Mouse (Mus musculus) layer of hippocampus, adult 9-10 months (tissue): ENCODE data around the gene Fzd7.

ENCODE experiments used
- DNase-seq: peaks from one replicate; pipeline ENCODE4 v3.0.0; 2022; ENCODE audit warnings: low spot score

Gene Fzd7

GRCm38 (mm10) chr1:59502355-59502754, 20.1 kb downstream of the Fzd7 start:
- no peak for DNase-seq

DNA sequence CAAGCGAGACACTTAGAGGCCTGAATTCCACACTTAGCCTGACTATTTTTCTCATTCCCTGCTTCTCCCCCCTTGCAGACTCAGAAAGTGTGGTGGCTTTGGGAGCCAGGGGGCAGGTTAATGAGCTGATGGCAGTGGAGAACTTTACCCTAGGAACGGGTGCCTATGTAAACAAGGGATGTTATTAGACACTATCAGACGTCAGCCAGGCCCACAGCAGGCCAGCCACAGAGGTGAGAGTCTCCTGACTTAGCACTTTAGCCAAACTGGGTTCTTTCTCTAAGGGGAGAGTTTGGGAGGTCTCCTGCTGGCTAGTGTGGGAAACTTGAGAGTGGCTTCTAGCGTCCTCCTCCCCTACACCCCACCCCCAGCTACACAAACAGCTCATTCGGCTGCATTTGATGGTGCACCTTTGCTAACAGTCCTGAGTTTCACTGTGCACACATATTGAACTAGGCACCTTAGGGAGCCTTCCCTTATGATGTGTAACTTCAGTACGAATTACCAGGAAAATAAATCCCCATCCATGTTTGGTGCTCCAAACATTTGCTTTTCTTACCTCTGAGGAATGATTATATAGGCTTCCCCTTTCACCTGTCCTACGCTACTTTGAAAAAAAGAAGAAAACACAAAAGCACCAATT, 21.6 kb downstream of the Fzd7 start:
- no peak for DNase-seq

- DNase-seq: no peak
Observed at GRCm38 (mm10) chr1:59504302-59504700, 22.1 kb downstream of the Fzd7 start.

DNA sequence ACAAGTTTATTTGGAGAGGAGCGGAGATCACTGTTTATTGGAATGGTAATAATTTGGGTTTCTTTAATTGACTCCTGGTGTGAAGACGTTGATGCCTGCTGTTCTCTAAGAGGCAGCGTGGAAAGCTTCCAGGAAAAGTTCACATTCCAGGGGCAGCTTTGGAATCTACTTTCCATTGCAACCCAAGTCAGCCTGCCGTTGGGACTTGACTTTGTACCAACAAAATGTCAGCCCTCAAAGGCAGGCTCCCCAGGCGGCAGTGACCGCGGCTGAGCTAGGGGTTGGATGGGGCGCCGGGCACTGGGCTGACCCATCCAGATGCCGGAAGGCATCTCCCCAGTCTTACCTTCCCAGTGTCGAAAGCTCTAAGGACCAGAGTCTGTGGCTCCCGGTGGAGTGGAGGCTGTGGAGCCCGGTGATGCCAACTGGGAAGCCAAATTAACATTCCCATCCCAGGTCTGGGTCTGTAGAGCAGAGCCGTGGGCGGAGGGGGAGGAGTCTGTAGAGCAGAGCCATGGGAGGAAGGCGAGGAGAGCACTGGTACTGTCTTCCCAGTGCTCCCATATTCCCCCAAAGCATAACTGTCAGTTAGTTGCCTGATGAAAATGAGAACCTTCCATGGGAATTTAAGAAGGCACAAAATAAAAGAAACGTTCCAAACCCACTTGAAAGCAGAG, 26.4 kb downstream of the Fzd7 start:
- DNase-seq: no peak

GRCm38 (mm10) chr1:59511566-59512270, 29.5 kb downstream of the Fzd7 start:
- no peak for DNase-seq

DNA sequence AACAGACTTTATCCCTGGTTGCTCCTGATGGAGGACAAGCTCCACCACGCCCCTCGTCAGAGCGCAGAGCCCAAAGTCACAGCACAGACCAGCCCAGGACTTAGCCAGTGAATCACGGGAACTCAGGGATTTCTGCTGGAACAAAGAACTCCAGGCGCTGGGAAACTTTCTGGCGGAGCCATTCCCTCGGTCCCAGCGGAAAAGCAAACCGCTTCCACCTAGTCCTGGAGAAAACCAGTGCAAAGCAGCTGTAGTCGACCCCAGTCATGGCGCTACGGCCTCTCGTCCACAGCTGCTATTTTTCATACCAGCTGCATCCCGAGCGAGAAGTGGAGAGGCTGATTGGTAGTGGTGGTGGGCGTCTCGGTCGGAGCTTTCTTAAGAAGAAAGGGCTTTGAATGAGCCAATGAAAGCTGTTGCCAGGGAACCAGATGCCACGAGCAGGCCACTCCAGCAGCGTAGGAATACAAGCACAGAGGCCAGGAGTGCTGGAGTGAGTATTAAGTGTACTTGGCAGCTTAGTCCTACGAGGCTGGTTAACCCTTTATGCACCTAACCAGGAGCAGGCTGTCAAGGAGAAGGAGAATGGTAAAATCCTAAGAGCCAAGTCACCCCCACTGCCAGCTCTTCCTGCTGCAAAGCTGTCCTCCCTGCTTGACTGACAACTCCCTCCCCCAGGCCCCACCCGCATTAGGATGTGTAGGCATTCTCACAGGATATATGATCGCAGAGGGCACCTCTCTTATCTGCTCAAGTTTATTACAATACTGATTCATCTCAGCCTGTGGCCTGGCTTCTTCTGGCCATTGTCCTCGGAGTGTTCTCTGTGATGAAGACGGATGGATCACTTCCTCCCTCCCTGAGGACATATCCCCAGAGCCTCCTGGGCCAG, 34.0 kb downstream of the Fzd7 start, which contains the start of gene Gm973:
Gene Gm973 (plus strand): TSS at position 239 of the 892 bp plus-strand sequence.
- peak; percentile 27 for DNase-seq

DNA sequence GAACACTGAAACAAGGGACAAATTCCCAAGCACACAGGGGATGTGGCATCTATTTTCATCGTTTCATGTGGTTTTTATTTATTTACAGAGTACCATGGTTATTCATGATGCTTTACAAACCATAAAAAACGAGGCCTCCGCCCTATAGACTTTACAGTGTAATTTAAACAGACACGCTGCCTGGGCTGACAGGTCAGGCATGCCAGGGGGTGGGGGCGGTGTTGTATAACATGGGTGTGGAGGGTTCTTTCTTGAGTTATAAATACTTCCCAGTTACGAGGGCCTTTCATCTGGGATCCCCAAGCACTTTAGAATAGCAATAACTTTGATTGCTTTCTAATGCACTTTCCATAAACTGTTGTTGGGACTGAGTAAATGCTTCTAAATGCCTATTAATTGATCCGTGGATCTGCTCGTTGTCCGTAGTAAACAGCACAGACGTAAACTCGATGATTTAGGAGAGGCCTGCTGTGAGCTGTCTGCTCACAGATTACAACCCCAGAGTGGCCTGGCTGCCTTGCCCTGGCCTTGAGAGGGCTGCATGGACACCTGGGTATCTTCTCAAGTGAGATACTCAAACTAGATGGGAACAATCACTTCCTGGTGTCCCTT, 38.1 kb downstream of the Fzd7 start:
- no peak for DNase-seq

DNA sequence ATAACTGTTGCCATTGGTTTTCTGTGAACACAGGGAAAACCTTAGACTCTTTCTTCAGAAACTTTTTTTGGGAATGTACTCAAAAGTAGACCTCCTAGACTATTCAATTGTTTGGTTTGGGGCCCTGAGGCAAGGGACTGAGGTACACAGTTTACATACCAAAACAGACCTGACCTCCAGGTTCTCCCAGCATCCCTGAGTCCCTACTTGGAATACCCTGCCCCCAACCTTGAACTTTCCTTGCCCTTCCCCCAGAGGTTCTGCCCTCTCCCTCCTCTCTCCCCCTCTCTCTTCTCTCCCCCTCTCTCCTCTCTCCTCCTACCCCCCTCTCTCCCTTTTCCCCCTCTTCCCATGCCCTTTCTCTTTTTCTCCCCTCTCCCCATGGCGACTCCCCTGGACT, 40.2 kb downstream of the Fzd7 start:
- DNase-seq: no peak

DNA sequence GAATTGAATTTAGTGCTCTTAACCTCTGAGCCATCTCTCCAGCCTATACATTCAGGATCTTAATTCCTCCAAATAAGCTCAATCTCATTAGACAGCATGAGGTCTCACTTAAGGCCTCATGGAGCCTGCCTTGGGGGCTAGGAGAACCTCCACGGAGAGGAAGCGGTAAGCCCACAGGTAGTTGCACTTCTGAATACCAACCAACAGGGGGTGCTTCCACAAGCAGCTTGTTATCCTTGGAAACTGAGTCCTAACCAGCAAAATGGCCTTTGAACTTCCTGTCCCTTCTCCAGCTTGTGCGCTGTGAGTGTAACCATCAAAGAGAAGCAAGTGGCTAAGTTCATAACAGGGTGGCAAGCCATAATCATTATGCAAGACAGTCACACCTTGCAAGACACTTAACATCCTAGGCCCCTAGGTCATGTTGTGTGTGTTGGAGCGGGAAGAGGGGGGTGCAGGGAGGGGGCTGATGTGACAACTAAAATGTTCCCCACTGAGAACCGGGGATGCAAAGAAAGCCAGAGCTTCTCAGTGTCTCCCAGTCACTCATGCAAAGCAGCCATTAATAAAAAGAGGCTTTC, 41.2 kb downstream of the Fzd7 start:
- no peak for DNase-seq

- no peak for DNase-seq
Observed at GRCm38 (mm10) chr1:59524071-59524470, 41.8 kb downstream of the Fzd7 start.

DNA sequence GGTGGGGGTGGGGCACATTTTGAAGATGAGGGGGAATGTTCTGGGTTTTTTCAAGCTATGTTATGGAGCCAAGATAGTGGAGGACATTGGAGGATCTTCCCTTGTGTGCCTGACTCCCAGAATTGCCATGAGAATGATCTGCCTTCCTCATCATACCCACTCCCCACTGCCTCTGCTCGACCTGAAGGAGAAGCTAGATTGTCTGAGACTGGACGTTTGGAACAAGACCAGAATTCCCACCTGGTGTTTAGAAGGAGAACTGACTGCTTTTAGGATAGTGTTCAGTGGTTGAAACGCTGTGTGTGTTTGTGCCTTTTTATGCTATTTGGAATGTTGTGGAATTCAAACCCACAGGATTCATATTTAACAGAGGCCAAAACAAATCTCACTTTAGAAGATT, 42.5 kb downstream of the Fzd7 start:
- DNase-seq: no peak

- no peak for DNase-seq
Observed at GRCm38 (mm10) chr1:59527219-59527618, 45.0 kb downstream of the Fzd7 start.

DNA sequence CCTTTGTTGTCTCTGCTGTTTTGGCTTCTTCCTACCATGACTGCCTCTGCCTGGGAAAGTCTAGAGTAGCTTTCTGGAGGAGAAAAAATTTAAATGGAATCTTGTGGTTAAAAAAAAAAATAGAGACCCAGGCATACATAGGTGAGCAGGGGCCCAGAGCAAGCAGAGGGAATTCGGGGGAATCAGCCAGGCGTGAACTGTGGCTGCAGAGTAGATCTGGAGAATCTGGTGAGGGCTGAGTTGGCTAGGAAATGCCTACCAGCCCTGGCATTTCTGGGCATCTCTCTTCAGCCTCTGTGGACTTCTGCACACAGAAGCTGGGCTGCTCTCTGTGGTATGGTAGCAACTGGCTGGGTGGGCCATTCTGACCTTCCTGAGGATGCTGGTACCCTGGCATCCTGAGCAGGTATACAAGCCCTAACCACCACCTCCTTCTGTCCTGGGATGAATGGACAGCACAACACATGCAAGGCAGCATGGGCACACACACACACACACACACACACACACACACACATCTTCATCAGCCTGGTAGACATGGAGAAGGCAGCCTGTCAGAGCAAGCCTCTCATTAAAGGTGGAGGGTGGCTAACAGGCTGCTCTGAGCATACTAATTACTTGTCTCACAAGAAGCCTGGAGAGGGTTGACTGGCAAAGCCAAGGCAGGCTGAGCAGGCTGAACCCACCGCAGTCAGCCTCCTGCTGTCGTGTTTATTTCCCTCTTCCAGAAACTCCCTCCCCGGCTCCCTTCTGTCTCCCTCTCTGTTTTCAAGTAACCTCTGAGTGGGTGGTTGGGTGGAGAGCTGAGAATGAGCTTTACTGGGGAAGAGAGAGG, 53.0 kb downstream of the Fzd7 start:
- no peak for DNase-seq
